Comparison of ENCODE assay signal across 9 mouse cellular contexts in genomic region chr13:90136156-90136910, GRCm38 (mm10). TPM values are rescaled to one million over a fixed set of nuclear protein-coding genes. Genes with fewer than 3 reads are reported as not detected.
DNase-seq lines count a peak whose midpoint lies in the region; ATAC-seq and TF ChIP-seq lines count a peak whose summit lies in the region.
"Had no signal": no experiment of that assay in that cellular context is flagged by ENCODE, and none has a peak within 500 bp of the region (broad histone marks: within the 10 kb centered on the region; RNA-seq: fewer than 3 reads in every experiment).

No protein-coding gene starts in this region.

- no peak overlapping the region for H3K4me3 ChIP-seq in heart, embryonic 11.5 days (ENCODE audit: low read depth, low read length)
- no peak overlapping the region for H3K4me3 ChIP-seq in MEL (ENCODE audit: control insufficient read depth in 1 of 2, insufficient read depth in 1 of 2, low read depth in 2 of 2, low read length in 2 of 2)
- H3K4me3 ChIP-seq in forebrain, embryonic 14.5 days (ENCODE audit: low read depth, low read length): no peak overlapping the region
- no peak overlapping the region for H3K4me3 ChIP-seq in hindbrain, postnatal 0 days (ENCODE audit: low read length)
- H3K4me3 ChIP-seq in neural tube, embryonic 13.5 days: no peak overlapping the region
- H3K4me3 ChIP-seq: limb, embryonic 15.5 days had no signal

- peak; percentile 12 for DNase-seq in heart, adult 8-10 months (ENCODE audit: low spot score)
- DNase-seq in MEL (ENCODE audit: low read depth, low spot score): peak; percentile 86
- peak; percentile 80 for DNase-seq in forebrain, embryonic 14.5 days (ENCODE audit: low spot score)
- peak; percentile 86 for DNase-seq in hindbrain, postnatal 0 days (ENCODE audit: low spot score)
- no peak for DNase-seq in urinary bladder, postnatal 14 days (ENCODE audit: low spot score)

- no peaks in the 10 kb centered on the region for H3K36me3 ChIP-seq in heart, embryonic 11.5 days (ENCODE audit: control insufficient read depth, insufficient read depth, low read length)
- H3K36me3 ChIP-seq in MEL (ENCODE audit: control insufficient read depth in 1 of 2, insufficient read depth in 2 of 2, low read length in 2 of 2): no peaks in the 10 kb centered on the region
- H3K36me3 ChIP-seq in forebrain, embryonic 14.5 days (ENCODE audit: control insufficient read depth, insufficient read depth, low read length): no peaks in the 10 kb centered on the region
- no peaks in the 10 kb centered on the region for H3K36me3 ChIP-seq in hindbrain, postnatal 0 days (ENCODE audit: insufficient read depth, low read length)
- H3K36me3 ChIP-seq in neural tube, embryonic 13.5 days: no peaks in the 10 kb centered on the region
- H3K36me3 ChIP-seq: limb, embryonic 15.5 days had no signal

- no peak overlapping the region for H3K27ac ChIP-seq in heart, embryonic 11.5 days (ENCODE audit: low read depth, low read length)
- no peak overlapping the region for H3K27ac ChIP-seq in MEL (ENCODE audit: control insufficient read depth, low read depth, low read length)
- no peak overlapping the region for H3K27ac ChIP-seq in forebrain, embryonic 14.5 days (ENCODE audit: low read depth, low read length)
- peak overlapping the region; percentile 71 for H3K27ac ChIP-seq in hindbrain, postnatal 0 days
- no peak overlapping the region for H3K27ac ChIP-seq in neural tube, embryonic 13.5 days (replicated peaks)
- H3K27ac ChIP-seq: limb, embryonic 15.5 days had no signal

- TF ChIP-seq RAD21 in MEL (IDR thresholded peaks at IDR 0.05; ENCODE audit: low read depth, low read length): no peak

- no peak for TF ChIP-seq POLR2A in MEL (IDR thresholded peaks at IDR 0.05; ENCODE audit: control insufficient read depth in 1 of 2, insufficient read depth in 1 of 2, low read depth in 1 of 2, low read length in 2 of 2, poor library complexity in 1 of 2)

- no peaks in the 10 kb centered on the region for H3K9me3 ChIP-seq in heart, embryonic 11.5 days (replicated peaks; ENCODE audit: control insufficient read depth, low read length)
- no peaks in the 10 kb centered on the region for H3K9me3 ChIP-seq in MEL (replicated peaks; ENCODE audit: insufficient read depth, low read length)
- no peaks in the 10 kb centered on the region for H3K9me3 ChIP-seq in forebrain, embryonic 14.5 days (replicated peaks; ENCODE audit: control insufficient read depth, low read length)
- H3K9me3 ChIP-seq in hindbrain, postnatal 0 days (ENCODE audit: low read length): no peaks in the 10 kb centered on the region
- H3K9me3 ChIP-seq in neural tube, embryonic 13.5 days: no peaks in the 10 kb centered on the region
- H3K9me3 ChIP-seq: limb, embryonic 15.5 days had no signal

- H3K79me2 ChIP-seq in MEL (ENCODE audit: control insufficient read depth, insufficient read depth, low read length, poor library complexity): no peaks in the 10 kb centered on the region

- H3K4me2 ChIP-seq in heart, embryonic 11.5 days: no peak overlapping the region
- H3K4me2 ChIP-seq in forebrain, embryonic 14.5 days (ENCODE audit: low read length): no peak overlapping the region
- H3K4me2 ChIP-seq in hindbrain, postnatal 0 days (ENCODE audit: low read depth, low read length): 0 out of 2 replicates have a peak overlapping the region, but pooled peaks have one; percentile 3
- no peak overlapping the region for H3K4me2 ChIP-seq in neural tube, embryonic 13.5 days
- H3K4me2 ChIP-seq: limb, embryonic 15.5 days had no signal

- TF ChIP-seq EP300 in MEL (IDR thresholded peaks at IDR 0.05; ENCODE audit: low read depth in 1 of 2, low read length in 2 of 2): peak; percentile 5 to 63; a peak in 1 of 4 replicates

- no peak for ATAC-seq in heart, embryonic 11.5 days (replicated peaks; ENCODE audit: insufficient number of reproducible peaks, low FRiP score, low TSS enrichment)
- peak; percentile 79 for ATAC-seq in forebrain, embryonic 14.5 days
- peak; percentile 95 for ATAC-seq in hindbrain, postnatal 0 days
- ATAC-seq in neural tube, embryonic 13.5 days (ENCODE audit: low read depth): peak; percentile 93
- no peak for ATAC-seq in CD4-positive, CD25-positive, alpha-beta regulatory T cell, adult 4 months

- H3K4me1 ChIP-seq in heart, embryonic 11.5 days (ENCODE audit: control insufficient read depth, insufficient read depth, low read length): no peaks in the 10 kb centered on the region
- no peaks in the 10 kb centered on the region; a peak in 1 of 4 replicates for H3K4me1 ChIP-seq in MEL (ENCODE audit: control insufficient read depth in 1 of 2, insufficient read depth in 2 of 2, low read length in 2 of 2)
- peaks cover 8% of the 10 kb centered on the region for H3K4me1 ChIP-seq in forebrain, embryonic 14.5 days (ENCODE audit: control insufficient read depth, insufficient read depth, low read length)
- H3K4me1 ChIP-seq in hindbrain, postnatal 0 days (ENCODE audit: insufficient read depth, low read length): peaks cover 9% of the 10 kb centered on the region; the same call in 1 of the 2 replicates
- H3K4me1 ChIP-seq in neural tube, embryonic 13.5 days (replicated peaks): peaks cover 15% of the 10 kb centered on the region

- H3K9ac ChIP-seq in heart, embryonic 11.5 days (ENCODE audit: low read depth, low read length): no peak overlapping the region
- no peak overlapping the region for H3K9ac ChIP-seq in MEL (ENCODE audit: control insufficient read depth, low read depth, low read length, poor library complexity, severe bottlenecking)
- no peak overlapping the region for H3K9ac ChIP-seq in forebrain, embryonic 14.5 days (ENCODE audit: low read length)
- no peak overlapping the region for H3K9ac ChIP-seq in hindbrain, postnatal 0 days (replicated peaks; ENCODE audit: low read length)
- H3K9ac ChIP-seq in neural tube, embryonic 13.5 days: no peak overlapping the region
- H3K9ac ChIP-seq: limb, embryonic 15.5 days had no signal

- no peaks in the 10 kb centered on the region for H3K27me3 ChIP-seq in heart, embryonic 11.5 days (ENCODE audit: control insufficient read depth, insufficient read depth, low read length)
- no peaks in the 10 kb centered on the region; a peak in 1 of 4 replicates for H3K27me3 ChIP-seq in MEL (ENCODE audit: control insufficient read depth in 1 of 2, insufficient read depth in 2 of 2, low read length in 2 of 2)
- no peaks in the 10 kb centered on the region for H3K27me3 ChIP-seq in forebrain, embryonic 14.5 days (replicated peaks; ENCODE audit: control insufficient read depth, insufficient read depth, low read length)
- no peaks in the 10 kb centered on the region for H3K27me3 ChIP-seq in hindbrain, postnatal 0 days (ENCODE audit: insufficient read depth, low read length)
- no peaks in the 10 kb centered on the region for H3K27me3 ChIP-seq in neural tube, embryonic 13.5 days
- H3K27me3 ChIP-seq: limb, embryonic 15.5 days had no signal

- no peak for TF ChIP-seq CTCF in MEL (IDR thresholded peaks at IDR 0.05 in 2 of 3, conservative IDR thresholded peaks at IDR 0.05 in 1 of 3; ENCODE audit: control insufficient read depth in 1 of 3, insufficient read depth in 1 of 3, low read depth in 2 of 3, low read length in 3 of 3, poor library complexity in 1 of 3, severe bottlenecking in 1 of 3)
- TF ChIP-seq CTCF in hindbrain, postnatal 0 days (IDR thresholded peaks at IDR 0.05; ENCODE audit: low read depth): no peak

- 82% methylated on average over 3 of the region's 3 CpGs for WGBS in heart, embryonic 11.5 days (ENCODE audit: insufficient replicate concordance)
- 62% methylated on average over 3 of the region's 3 CpGs for WGBS in forebrain, embryonic 14.5 days
- WGBS in hindbrain, postnatal 0 days: 25% methylated on average over 3 of the region's 3 CpGs
- 51% methylated on average over 3 of the region's 3 CpGs for WGBS in neural tube, embryonic 13.5 days

TF ChIP-seq in MEL, 35 proteins besides CTCF, POLR2A, EP300 and RAD21:
- TF ChIP-seq GABPA (IDR thresholded peaks at IDR 0.05; ENCODE audit: low read depth, low read length) (no peak), ETS1 (IDR thresholded peaks at IDR 0.05; ENCODE audit: low read depth, low read length) (peak; percentile 40; the same call in 1 of the 2 replicates)

RNA-seq across cellular contexts. Expression of gene Xrcc4, which starts 46.9 kb away (rescaled TPM):
- total RNA-seq in heart, adult 8-10 months (2022): 10 to 100 TPM in 2 of 4 experiments, 1 to 10 TPM in 2; 7.7 to 17.3 (median 10.2) TPM
- polyA plus RNA-seq in heart, embryonic 11.5 days (2014; fragmentation: Nextera tagmentation; extraction: Ambion mirVana): 18.5 and 20.0 TPM in 2 replicates
- 6.5 and 6.6 TPM in 2 replicates for total RNA-seq in MEL (2012; rRNA removed)
- 1 to 10 TPM in 1 of 2 experiments, not detected in 1; 7.7 TPM for polyA plus RNA-seq in MEL (2012; ENCODE audit: insufficient read depth in 1 of 2, insufficient read length in 2 of 2, low read depth in 1 of 2, low replicate concordance in 2 of 2, missing spikeins in 1 of 2)
- 12.5 and 17.0 TPM in 2 replicates for polyA plus RNA-seq in forebrain, embryonic 14.5 days (2014; fragmentation: Nextera tagmentation; extraction: Ambion mirVana)
- total RNA-seq in hindbrain, postnatal 0 days (2014; rRNA removed): 6.4 and 8.1 TPM in 2 replicates
- 17.4 and 20.2 TPM in 2 replicates for polyA plus RNA-seq in hindbrain, postnatal 0 days (2015; fragmentation: Nextera tagmentation; extraction: Ambion mirVana)
- 13.7 and 15.8 TPM in 2 replicates for polyA plus RNA-seq in neural tube, embryonic 13.5 days (2015; fragmentation: Nextera tagmentation; extraction: Ambion mirVana)
- 10 to 100 TPM; 19.0 to 30.4 TPM for polyA plus RNA-seq in CD4-positive, CD25-positive, alpha-beta regulatory T cell, adult 4 months (2017; shearing (Covaris generic))

RNA-seq across cellular contexts. Expression of gene Tmem167, which starts 47.4 kb away (rescaled TPM):
- total RNA-seq in heart, adult 8-10 months (2022): 1 to 10 TPM; 4.6 to 6.4 (median 5.6) TPM
- 50.0 and 53.4 TPM in 2 replicates for polyA plus RNA-seq in heart, embryonic 11.5 days (2014; fragmentation: Nextera tagmentation; extraction: Ambion mirVana)
- 19.3 and 22.5 TPM in 2 replicates for total RNA-seq in MEL (2012; rRNA removed)
- polyA plus RNA-seq in MEL (2012; ENCODE audit: insufficient read depth in 1 of 2, insufficient read length in 2 of 2, low read depth in 1 of 2, low replicate concordance in 2 of 2, missing spikeins in 1 of 2): 10 to 100 TPM in 1 of 2 experiments, not detected in 1; 15.0 TPM
- 53.4 and 54.5 TPM in 2 replicates for polyA plus RNA-seq in forebrain, embryonic 14.5 days (2014; fragmentation: Nextera tagmentation; extraction: Ambion mirVana)
- 24.7 and 27.3 TPM in 2 replicates for total RNA-seq in hindbrain, postnatal 0 days (2014; rRNA removed)
- 35.3 and 35.9 TPM in 2 replicates for polyA plus RNA-seq in hindbrain, postnatal 0 days (2015; fragmentation: Nextera tagmentation; extraction: Ambion mirVana)
- polyA plus RNA-seq in neural tube, embryonic 13.5 days (2015; fragmentation: Nextera tagmentation; extraction: Ambion mirVana): 46.3 and 48.0 TPM in 2 replicates
- 10 to 100 TPM; 41.2 to 63.5 TPM for polyA plus RNA-seq in CD4-positive, CD25-positive, alpha-beta regulatory T cell, adult 4 months (2017; shearing (Covaris generic))

Comparison
In these comparisons a context has a peak if more than half of its experiments do, and no peak if none do; other contexts are left out.
1. ATAC-seq: peak in forebrain, embryonic 14.5 days (single experiment), hindbrain, postnatal 0 days (single experiment) and neural tube, embryonic 13.5 days (single experiment); none in heart, embryonic 11.5 days (single experiment) and CD4-positive, CD25-positive, alpha-beta regulatory T cell, adult 4 months (single experiment).